Mouse (Mus musculus): ENCODE measurements around the gene Dync1i1.
"Not testable (repeated sequence)": the region's sequence is repeated elsewhere in the genome, so short reads cannot be mapped to it uniquely, and the experiment has no call there.

Dync1i1 gene

GRCm38 (mm10) chr6:5725611-5726236 is at the start of gene Dync1i1:
Gene Dync1i1 (plus strand): TSS chr6:5725639.
- DNase-seq (ENCODE audit: low read depth, low spot score): peak; percentile 30

DNA sequence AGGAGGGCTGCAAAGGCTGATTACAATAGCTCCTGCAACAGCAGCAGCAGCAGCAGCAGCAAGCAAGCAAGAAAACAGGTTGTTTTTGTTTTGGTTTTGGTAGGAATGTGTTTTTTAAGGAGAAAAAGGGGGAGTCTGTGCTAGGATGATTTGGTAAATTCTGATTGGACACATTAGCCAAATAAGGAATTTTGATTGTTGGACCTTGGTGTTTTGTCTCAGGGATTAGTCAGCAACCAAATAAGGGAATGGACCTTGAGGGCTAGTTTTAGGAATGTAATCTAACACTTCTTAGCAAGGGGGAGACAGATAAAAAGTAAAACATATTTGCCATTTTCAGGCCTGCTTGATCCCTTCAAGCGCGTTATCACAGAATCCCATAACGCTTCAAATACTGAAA is 45.7 kb upstream of the Dync1i1 start:
- no peak for DNase-seq (ENCODE audit: low read depth, low spot score)

- DNase-seq (ENCODE audit: low read depth, low spot score): no peak
Measured at GRCm38 (mm10) chr6:5701826-5702225, 23.6 kb upstream of the Dync1i1 start.

- DNase-seq (ENCODE audit: low read depth, low spot score): not testable (repeated sequence)
Measured at GRCm38 (mm10) chr6:5707894-5708293, 17.5 kb upstream of the Dync1i1 start.

GRCm38 (mm10) chr6:5710063-5710605 is 15.3 kb upstream of the Dync1i1 start:
- no peak for DNase-seq (ENCODE audit: low read depth, low spot score)

- DNase-seq (ENCODE audit: low read depth, low spot score): no peak
Measured at GRCm38 (mm10) chr6:5712620-5713019, 12.8 kb upstream of the Dync1i1 start.

GRCm38 (mm10) chr6:5715101-5715618 is 10.3 kb upstream of the Dync1i1 start:
- no peak for DNase-seq (ENCODE audit: low read depth, low spot score)

GRCm38 (mm10) chr6:5718955-5719354 is 6.5 kb upstream of the Dync1i1 start:
- DNase-seq (ENCODE audit: low read depth, low spot score): no peak

DNA sequence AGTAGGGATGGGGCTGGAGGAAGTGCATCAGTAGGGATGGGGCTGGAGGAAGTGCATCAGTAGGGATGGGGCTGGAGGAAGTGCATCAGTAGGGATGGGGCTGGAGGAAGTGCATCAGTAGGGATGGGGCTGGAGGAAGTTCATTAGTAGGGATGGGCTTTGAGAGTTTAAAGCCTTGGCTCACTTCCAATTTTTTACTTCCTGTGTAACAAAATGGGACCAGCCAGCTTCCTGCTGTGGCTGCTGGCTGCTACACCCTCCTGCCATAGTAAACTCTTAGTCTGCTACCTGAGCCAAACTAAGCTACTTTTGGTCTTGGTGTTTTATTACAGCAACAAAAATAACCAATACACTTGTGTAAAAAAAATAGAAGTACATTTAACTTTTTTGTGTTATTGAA is 4.7 kb upstream of the Dync1i1 start:
- not testable (repeated sequence) for DNase-seq (ENCODE audit: low read depth, low spot score)

DNA sequence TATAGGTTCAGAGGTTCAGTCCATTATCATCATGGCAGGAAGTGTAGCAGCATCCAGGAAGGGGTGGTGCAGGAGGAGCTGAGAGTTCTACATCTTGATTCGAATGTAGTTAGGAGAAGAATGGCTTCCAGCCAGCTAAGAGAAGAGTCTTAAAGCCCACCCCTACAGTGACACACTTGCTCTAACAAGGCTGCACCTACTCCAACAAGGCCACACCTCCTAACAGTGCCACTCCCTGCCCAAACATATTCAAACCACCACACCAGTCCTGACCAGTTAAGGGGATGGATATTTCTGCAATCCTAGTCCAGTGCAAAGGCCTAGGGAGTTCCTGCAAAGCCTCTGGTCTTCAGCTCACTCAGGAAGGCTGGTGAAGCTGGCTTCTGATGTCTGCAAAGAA is 1.5 kb upstream of the Dync1i1 start:
- DNase-seq (ENCODE audit: low read depth, low spot score): no peak

DNA sequence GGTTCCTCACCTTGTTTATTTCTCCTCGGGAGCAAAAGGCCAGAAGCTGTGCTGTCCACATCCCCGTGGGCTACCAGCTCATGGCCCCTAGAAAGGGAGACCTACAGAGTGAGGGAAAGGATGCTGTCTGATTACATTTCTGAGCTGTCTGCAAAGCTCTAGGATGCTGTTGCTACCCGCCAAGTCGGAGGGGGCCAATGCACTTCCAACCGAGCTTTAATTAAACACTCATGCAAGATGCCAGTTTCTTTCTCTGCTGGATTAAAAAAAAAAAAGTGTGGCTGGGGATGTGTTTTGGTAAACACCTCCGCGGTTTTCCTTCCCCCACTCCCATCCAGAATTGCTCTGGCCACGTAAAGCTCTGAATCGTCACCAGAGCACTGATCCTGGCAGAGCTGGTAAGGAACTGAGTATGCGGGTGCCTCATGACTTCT is 815 bp downstream of the Dync1i1 start:
- DNase-seq (ENCODE audit: low read depth, low spot score): no peak

- no peak for DNase-seq (ENCODE audit: low read depth, low spot score)
Measured at GRCm38 (mm10) chr6:5733217-5733616, 7.8 kb downstream of the Dync1i1 start.

GRCm38 (mm10) chr6:5734398-5734797 is 9.0 kb downstream of the Dync1i1 start:
- no peak for DNase-seq (ENCODE audit: low read depth, low spot score)

DNA sequence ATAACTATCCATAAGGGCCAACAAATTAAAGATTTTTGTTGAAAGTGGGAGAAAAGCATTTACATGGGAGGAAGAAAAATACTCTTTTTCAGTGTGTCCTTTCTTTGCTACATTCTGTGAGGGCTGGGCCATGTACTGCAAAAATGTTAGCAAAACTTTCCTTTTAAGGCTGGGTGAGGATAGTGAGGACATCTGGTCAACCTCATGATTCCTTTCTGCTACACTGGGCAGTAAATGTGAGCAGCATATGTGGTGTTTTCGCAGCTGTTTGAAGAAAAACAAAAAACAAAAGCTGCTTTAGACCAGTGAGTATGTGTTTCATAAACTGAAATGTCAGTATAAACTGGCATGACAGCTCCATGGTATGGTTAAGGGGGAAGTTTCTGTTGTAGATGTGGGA is 9.4 kb downstream of the Dync1i1 start:
- no peak for DNase-seq (ENCODE audit: low read depth, low spot score)

DNA sequence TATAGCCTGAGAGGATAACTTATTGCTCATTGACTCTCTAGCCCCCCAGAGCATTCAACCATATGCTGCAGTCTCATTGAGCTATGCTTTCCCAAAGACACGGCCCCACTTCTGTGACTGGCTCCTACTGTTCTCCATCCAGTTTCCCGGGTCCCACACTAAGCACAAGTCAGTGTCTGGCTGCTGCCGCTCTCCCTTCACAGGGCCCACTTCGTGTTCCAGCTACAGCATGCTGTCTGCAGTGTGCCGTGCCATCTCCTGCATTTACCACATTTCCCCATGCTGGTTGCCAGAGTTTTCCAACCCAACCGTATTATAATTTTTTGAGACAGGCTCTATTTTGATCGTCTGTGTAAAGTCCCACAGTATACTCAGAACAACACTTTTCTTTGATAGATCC is 14.3 kb downstream of the Dync1i1 start:
- DNase-seq (ENCODE audit: low read depth, low spot score): no peak

DNA sequence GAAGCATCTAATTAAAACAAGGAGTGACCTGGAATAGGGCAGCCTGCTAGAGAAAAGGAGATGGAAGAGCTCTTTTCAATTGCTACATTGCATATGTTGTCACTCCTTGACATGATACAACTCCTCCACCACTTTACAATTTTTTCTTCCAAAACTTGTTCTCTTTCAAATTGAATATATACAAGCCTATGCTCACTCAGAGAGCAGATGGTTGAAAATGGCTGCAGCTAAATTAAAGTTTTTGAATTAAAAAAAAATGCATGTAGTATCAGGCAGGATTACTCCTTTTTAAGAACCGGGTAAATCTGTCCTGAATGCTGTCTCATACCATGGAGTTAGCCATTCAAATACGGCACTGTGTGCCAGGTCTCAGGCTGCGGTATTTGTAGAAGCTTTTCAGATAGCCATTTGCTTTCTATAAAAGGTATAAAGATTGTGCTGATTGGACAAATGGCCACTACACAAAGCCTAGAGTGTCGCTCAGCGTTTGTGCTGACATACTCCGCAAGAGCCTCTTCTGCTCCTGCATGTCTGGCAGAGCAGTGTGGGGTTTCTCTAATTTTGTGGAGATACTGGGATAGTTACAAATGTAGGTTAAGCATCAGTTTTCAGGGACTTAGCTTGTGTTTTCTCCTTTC is 16.1 kb downstream of the Dync1i1 start:
- DNase-seq (ENCODE audit: low read depth, low spot score): no peak

DNA sequence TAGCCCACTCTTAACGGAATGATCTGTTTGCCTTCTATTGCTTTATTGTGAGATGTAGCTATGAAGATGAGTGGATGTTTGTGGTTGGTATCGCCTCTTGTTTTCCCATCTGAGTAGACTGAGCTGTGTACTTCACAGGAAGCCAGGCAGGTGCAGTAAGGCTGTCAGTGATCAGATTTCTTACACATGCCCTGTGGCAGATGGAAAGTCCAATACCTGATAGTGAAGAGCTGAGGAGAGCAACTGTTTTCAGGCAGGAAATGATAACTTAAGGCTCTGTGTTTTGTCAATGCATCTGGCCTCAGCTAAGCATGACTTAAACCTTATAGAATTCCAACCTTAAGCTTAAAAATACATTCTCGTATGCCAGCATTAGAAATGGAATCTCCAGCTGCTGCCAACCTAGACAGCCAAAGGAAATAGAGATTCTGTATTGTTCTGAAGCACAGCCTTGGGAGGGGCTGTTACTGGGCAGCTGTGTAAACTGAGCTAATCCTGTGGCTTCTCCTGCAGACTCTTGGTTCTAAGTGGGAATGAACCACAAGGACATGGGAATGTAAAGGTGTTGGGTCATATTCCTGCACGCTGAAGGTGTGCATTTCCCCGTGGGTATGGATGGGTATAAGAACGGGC is 24.8 kb downstream of the Dync1i1 start:
- no peak for DNase-seq (ENCODE audit: low read depth, low spot score)

GRCm38 (mm10) chr6:5752128-5752527 is 26.7 kb downstream of the Dync1i1 start:
- DNase-seq (ENCODE audit: low read depth, low spot score): no peak

DNA sequence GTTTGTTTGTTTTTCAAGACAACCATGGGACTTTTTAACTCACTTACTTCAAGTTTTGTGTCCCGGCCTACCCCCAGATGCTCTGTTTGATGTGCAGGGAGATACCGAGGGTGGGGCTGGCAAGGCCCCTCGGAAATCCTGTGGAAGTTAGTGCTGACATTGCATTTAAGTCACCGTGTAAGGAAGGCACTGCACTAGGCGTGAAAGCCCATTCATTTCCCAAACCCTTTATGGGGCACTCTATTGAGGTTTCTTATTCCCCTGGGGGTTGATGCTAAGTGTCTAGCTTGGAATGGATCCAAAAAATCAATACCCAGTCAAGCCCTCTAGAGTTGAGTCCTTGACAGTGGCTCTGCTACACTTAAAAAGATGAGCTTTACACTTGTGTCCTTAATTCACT is 27.2 kb downstream of the Dync1i1 start:
- no peak for DNase-seq (ENCODE audit: low read depth, low spot score)

GRCm38 (mm10) chr6:5756509-5757130 is 31.2 kb downstream of the Dync1i1 start:
- peak; percentile 22 for DNase-seq (ENCODE audit: low read depth, low spot score)

GRCm38 (mm10) chr6:5762943-5763342 is 37.5 kb downstream of the Dync1i1 start:
- no peak for DNase-seq (ENCODE audit: low read depth, low spot score)

GRCm38 (mm10) chr6:5768576-5768975 is 43.1 kb downstream of the Dync1i1 start:
- no peak for DNase-seq (ENCODE audit: low read depth, low spot score)

Measured in embryo, embryonic 11.5 days (tissue).